Mouse (Mus musculus): ENCODE data around the gene Paqr5.

The Paqr5 gene

GRCm38 (mm10) chr9:61947402-61948346 is 79.0 kb downstream of the Paqr5 start:
- DNase-seq, result peak; percentile 51

DNA sequence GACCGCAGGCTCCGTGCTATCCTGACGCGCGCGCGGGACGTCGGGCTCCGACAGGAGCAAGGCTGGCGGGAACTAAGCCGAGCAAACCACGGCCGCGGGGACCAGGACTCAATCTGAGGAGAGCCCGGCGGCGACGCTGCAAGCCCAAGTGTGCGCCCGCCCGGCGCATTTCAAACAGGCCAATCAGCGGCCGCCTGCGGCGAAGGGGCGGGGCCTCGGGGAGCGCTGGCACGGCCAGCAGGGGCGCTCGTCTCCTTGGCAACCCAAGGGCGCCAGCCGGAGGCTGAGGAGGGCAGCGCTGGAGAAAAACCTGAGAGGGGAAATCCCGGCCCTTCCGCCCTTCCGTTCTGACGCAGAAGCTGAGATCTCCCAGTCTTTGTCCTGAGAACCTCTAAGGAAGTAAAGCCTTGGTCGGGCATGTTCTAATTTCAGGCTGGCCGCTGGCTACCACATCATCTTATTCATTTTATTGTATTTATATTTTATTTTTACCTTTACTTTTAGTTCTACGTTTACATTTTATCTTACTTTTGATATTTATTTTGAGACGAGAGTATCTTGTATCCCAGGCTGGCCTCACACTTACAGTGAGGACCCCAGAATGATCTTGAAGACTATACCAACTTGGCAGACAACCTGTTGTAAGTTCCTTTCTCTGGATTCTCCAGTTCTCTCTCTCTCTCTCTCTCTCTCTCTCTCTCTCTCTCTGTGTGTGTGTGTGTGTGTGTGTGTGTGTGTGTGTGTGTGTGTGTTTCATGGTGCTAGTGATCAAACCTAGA is 79.8 kb downstream of the Paqr5 start, which contains the start of gene Kif23:
Gene Kif23, minus strand, starts transcription at position 152 of the 779 bp plus-strand sequence.
- DNase-seq, result peak; percentile 94

- peak; percentile 6 for DNase-seq
These were observed 80.6 kb downstream of the Paqr5 start for GRCm38 (mm10) chr9:61945973-61946611.

- no peak for DNase-seq
These were observed 85.6 kb downstream of the Paqr5 start for GRCm38 (mm10) chr9:61941054-61941453.

GRCm38 (mm10) chr9:61933333-61933732 is 93.3 kb downstream of the Paqr5 start:
- no peak for DNase-seq

GRCm38 (mm10) chr9:61932009-61932408 is 94.6 kb downstream of the Paqr5 start:
- DNase-seq, result no peak

- no peak for DNase-seq
These were observed 101.5 kb downstream of the Paqr5 start for GRCm38 (mm10) chr9:61925086-61925660.

DNA sequence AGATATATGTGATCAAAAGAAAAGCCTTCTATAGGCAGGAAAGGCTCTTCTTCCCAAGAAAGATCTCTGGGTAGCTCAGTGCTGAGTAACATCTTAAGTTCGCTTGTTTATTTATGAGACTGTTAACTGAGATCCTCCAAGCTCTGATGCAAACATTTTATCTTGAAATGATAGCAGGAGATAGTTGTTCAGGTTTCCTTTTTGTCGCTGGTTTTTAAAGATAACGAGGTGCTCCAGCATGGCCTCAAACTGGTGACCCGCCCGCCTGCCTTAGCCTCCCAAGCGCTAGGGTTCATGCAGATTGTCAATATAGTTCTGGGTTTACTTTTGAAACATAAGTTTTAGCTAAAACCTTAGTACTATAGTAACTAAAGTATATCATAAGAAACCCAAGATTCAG is 106.3 kb downstream of the Paqr5 start:
- no peak for DNase-seq

GRCm38 (mm10) chr9:61919464-61919863 is 107.2 kb downstream of the Paqr5 start:
- DNase-seq, result no peak

DNA sequence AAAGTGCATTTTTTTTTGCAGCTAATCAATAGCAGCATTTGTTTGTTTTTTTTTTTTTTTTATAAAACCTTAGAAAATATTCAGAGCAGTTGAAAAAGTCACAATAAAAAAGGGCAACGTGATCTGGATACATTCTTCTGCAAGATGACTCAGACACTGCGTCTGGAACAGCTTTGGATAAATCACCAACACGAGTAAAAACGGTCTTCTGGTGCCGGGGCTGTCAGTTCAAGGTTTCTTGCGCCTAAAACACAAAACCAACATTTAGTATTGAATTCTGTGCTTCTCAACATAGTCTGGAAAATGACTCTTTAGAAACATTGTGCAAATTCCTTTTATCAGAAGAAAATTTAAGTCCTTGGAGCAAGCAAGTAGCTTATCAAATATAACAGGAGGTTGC is 109.2 kb downstream of the Paqr5 start:
- no peak for DNase-seq

DNA sequence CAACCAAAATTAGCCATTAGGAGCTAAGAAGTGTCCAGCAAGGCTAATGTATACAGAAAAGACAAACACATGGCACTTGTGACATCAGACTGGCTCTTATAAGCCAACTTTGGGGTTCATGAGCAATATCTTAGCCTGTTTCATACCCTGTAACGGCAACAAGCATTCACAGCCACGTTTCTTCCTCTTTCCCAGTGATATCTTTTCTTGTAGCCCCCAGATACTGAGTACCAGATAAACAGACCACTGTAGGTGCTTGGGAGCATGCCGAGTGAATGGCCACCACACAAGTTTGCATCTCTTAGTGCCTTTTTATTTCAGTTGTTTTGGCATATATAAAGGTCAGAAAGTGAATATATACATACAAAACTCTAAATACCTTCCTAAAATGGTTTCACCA is 109.7 kb downstream of the Paqr5 start:
- no peak for DNase-seq

- DNase-seq, result no peak
These were observed 111.2 kb downstream of the Paqr5 start for GRCm38 (mm10) chr9:61915393-61916005.

DNA sequence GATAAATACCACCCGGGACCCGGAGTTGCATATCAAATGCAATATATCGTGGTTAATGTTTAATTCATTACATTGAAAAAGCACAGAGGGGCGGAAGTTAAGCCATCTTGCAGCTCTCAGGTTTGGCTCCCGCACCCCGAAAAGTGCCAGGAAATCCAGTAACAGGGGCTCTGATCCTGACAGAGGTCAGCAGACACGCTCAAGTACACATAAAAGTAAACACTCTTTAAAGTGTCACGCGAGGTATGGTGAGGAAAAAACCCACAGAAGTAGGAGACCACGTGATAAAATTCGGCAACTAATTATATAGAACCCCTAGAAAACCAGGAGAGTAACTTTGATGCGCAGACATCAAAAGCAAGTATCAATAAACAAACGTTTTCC is 111.7 kb downstream of the Paqr5 start:
- no peak for DNase-seq

GRCm38 (mm10) chr9:61914203-61914916 is 112.3 kb downstream of the Paqr5 start, which contains the start of gene Rplp1:
Rplp1 (minus strand) TSS chr9:61914542.
- DNase-seq, result peak; percentile 94

GRCm38 (mm10) chr9:61911300-61912128 is 115.1 kb downstream of the Paqr5 start:
- DNase-seq, result no peak

- DNase-seq, result no peak
These were observed 116.0 kb downstream of the Paqr5 start for GRCm38 (mm10) chr9:61910526-61911256.

GRCm38 (mm10) chr9:61909633-61910032 is 117.0 kb downstream of the Paqr5 start:
- DNase-seq, result no peak

GRCm38 (mm10) chr9:61908832-61909407 is 117.7 kb downstream of the Paqr5 start:
- DNase-seq, result no peak

DNA sequence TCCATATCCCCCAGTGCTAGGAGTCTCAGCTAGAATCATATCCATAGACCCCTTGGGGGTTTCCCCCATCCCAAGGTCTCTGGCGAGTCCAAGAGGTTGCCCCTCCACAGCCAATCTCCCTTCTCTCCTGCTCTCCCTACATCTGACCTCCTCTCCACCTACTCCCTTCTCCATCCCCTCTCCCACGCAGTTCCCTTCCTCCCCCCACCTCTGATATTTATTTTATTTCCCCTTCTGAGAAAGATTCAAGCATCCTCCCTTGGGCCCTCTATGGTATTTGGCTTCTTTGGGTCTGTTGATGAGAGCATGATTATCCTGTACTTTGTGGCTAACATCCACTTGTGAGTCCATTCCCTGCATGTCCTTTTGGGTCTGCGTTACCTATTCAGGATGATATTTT is 118.3 kb downstream of the Paqr5 start:
- no peak for DNase-seq

All from cerebellum, adult 11 months (tissue).